Mouse (Mus musculus) heart, embryonic 16.5 days (tissue): ENCODE measurements around the gene Tnfrsf13c. TPM values are rescaled to one million over a fixed set of nuclear protein-coding genes. Genes with fewer than 3 reads are reported as not detected.
A peak's percentile ranks its signal among the peaks of the same experiment; 100 is the strongest.

Experiments
- ATAC-seq: fragments of 200-750 bp; cut with Nextera tagmentation; replicated peaks from 2 replicates; pipeline ENCODE4 v1.8.0; 2017; ENCODE audit warnings: moderate number of reproducible peaks; ENCODE audit not compliant: insufficient read depth, low FRiP score; ENCODE audit errors: extremely low read depth
- H3K27ac ChIP-seq: fragments of 300-500 bp; sonication (generic); 2 replicates; pipeline ENCODE4 v1.5.1; 2014; ENCODE audit warnings: mild to moderate bottlenecking, low read length, control low read depth, moderate library complexity
- H3K27me3 ChIP-seq: fragments of 300-500 bp; sonication (generic); 2 replicates; pipeline ENCODE4 v1.6.1; 2014; ENCODE audit warnings: low read length, mixed read lengths; ENCODE audit not compliant: control insufficient read depth, insufficient read depth
- H3K36me3 ChIP-seq: fragments of 300-500 bp; sonication (generic); 2 replicates; pipeline ENCODE4 v1.6.1; 2014; ENCODE audit not compliant: control insufficient read depth, insufficient read depth
- H3K4me1 ChIP-seq: fragments of 300-500 bp; sonication (generic); 2 replicates; pipeline ENCODE4 v1.6.1; 2014; ENCODE audit warnings: low read length, mixed read lengths; ENCODE audit not compliant: control insufficient read depth, insufficient read depth
- H3K4me2 ChIP-seq: fragments of 300-500 bp; sonication (generic); 2 replicates; pipeline ENCODE4 v1.6.1; 2014; ENCODE audit warnings: low read depth, mild to moderate bottlenecking, control low read depth, low read length
- H3K4me3 ChIP-seq: fragments of 300-500 bp; sonication (generic); 2 replicates; pipeline ENCODE4 v1.5.1; 2014; ENCODE audit warnings: mild to moderate bottlenecking, control low read depth, low read length
- H3K9ac ChIP-seq: fragments of 300-500 bp; sonication (generic); 2 replicates; pipeline ENCODE4 v1.6.1; 2014; ENCODE audit warnings: low read length, control low read depth
- H3K9me3 ChIP-seq: fragments of 300-500 bp; sonication (generic); replicated peaks from 2 replicates; pipeline ENCODE4 v1.6.1; 2016; ENCODE audit warnings: low read length; ENCODE audit not compliant: control insufficient read depth
- WGBS: fragments of 180-500 bp; shearing (Covaris S2); extraction: QIAGEN DNeasy Blood & Tissue Kit; methylation state at CpG from one replicate; pipeline ENCODE4 v1.1.7; 2014; 5-methylcytosine and 5-hydroxymethylcytosine counted together
- polyA plus RNA-seq: library from polyadenylated mRNA; unstranded; fragments of >200 nt; fragmentation: Nextera tagmentation; extraction: Ambion mirVana; gene quantifications from 2 replicates; pipeline ENCODE4 v1.2.1, GENCODE M21; 2015

Tnfrsf13c gene
- polyA plus RNA-seq, 1 experiment from 2014 or later, result 0.18 TPM

- Histone ChIP-seq H3K9me3 (peaks cover 9% of the 10 kb centered on the region), H3K9ac (no peak overlapping the region), H3K27me3 (no peaks in the 10 kb centered on the region), H3K4me3 (no peak overlapping the region), H3K36me3 (peaks cover 42% of the 10 kb centered on the region), H3K27ac (peak overlapping the region; percentile 78; the same call in 1 of the 2 replicates), H3K4me1 (peaks cover 43% of the 10 kb centered on the region), H3K4me2 (peak overlapping the region; percentile 22; the same call in 1 of the 2 replicates)
- ATAC-seq, result no peak
- WGBS, result 83% methylated on average over 14 of the region's 14 CpGs
Measured at GRCm38 (mm10) chr15:82185062-82185783, 38.9 kb downstream of the Tnfrsf13c start.

GRCm38 (mm10) chr15:82184656-82185055 lies 39.5 kb downstream of the Tnfrsf13c start:
- H3K27me3 ChIP-seq, result no peaks in the 10 kb centered on the region
- 80% methylated on average over 10 of the region's 10 CpGs for WGBS
- peaks cover 45% of the 10 kb centered on the region for H3K4me1 ChIP-seq
- H3K9me3 ChIP-seq, result peaks cover 9% of the 10 kb centered on the region
- ATAC-seq, result no peak
- H3K4me3 ChIP-seq, result no peak overlapping the region
- peaks cover 48% of the 10 kb centered on the region for H3K36me3 ChIP-seq
- no peak overlapping the region for H3K9ac ChIP-seq
- no peak overlapping the region for H3K4me2 ChIP-seq
- H3K27ac ChIP-seq, result no peak overlapping the region

DNA sequence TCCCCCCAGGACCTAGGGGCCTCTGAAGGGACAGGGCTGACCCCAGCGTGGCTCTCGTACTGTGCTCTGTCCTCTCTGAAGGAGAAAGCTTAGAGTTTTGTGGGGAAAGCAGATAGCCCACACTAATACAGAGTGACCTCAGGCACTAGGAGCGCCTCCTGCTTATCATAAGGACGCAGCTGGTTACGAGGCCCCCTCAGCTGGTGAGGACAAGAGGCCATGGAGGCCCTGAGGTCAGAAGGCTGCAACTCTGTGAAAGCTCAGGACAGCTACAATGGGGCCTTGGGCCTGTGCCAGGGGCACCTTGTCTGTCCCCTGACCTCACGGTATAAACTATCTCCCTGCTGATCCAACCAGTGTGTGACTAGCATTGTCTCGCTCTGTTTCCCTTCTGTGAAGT lies 40.0 kb downstream of the Tnfrsf13c start:
- WGBS, result 40% methylated on average over 7 of the region's 7 CpGs
- H3K27me3 ChIP-seq, result no peaks in the 10 kb centered on the region
- no peak overlapping the region for H3K9ac ChIP-seq
- H3K4me1 ChIP-seq, result peaks cover 45% of the 10 kb centered on the region
- H3K27ac ChIP-seq, result no peak overlapping the region
- H3K36me3 ChIP-seq, result peaks cover 52% of the 10 kb centered on the region
- H3K4me3 ChIP-seq, result no peak overlapping the region
- peaks cover 9% of the 10 kb centered on the region for H3K9me3 ChIP-seq
- H3K4me2 ChIP-seq, result no peak overlapping the region
- ATAC-seq, result no peak

GRCm38 (mm10) chr15:82183596-82183995 lies 40.6 kb downstream of the Tnfrsf13c start:
- Histone ChIP-seq H3K9me3 (peaks cover 9% of the 10 kb centered on the region), H3K36me3 (peaks cover 58% of the 10 kb centered on the region), H3K4me2 (no peak overlapping the region), H3K27me3 (no peaks in the 10 kb centered on the region), H3K9ac (no peak overlapping the region), H3K4me3 (no peak overlapping the region), H3K4me1 (peaks cover 45% of the 10 kb centered on the region), H3K27ac (no peak overlapping the region)
- ATAC-seq, result no peak
- 73% methylated on average over 10 of the region's 10 CpGs for WGBS

DNA sequence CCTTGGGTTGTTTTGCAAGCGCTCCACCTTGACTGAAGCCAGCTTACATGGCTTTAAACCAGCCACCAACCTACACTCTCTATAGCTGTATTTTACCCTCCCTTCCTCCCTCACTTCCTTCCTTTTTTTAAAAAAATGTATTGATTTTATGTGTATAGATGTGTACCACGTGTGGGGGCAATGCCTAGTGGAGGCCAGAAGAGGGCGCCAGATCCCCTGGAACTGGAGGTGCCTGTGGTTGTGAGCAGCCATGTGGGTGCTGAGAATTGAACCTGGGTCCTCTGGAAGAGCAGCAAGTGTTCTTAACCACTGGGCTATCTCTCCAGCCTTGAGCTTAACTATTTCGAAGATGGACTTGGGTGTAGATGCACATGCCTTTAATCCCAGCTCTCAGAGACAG lies 41.9 kb downstream of the Tnfrsf13c start:
- Histone ChIP-seq H3K4me2 (no peak overlapping the region), H3K4me1 (peaks cover 45% of the 10 kb centered on the region), H3K9me3 (peaks cover 9% of the 10 kb centered on the region), H3K9ac (no peak overlapping the region), H3K4me3 (no peak overlapping the region), H3K27ac (no peak overlapping the region), H3K36me3 (peaks cover 62% of the 10 kb centered on the region), H3K27me3 (no peaks in the 10 kb centered on the region)
- WGBS, result 96% methylated on average over 4 of the region's 4 CpGs
- ATAC-seq, result no peak

- no peak for ATAC-seq
- Histone ChIP-seq H3K4me2 (no peak overlapping the region), H3K9me3 (peaks cover 7% of the 10 kb centered on the region), H3K27ac (peak overlapping the region; percentile 61), H3K27me3 (no peaks in the 10 kb centered on the region), H3K4me1 (peaks cover 36% of the 10 kb centered on the region), H3K9ac (no peak overlapping the region), H3K36me3 (peaks cover 64% of the 10 kb centered on the region), H3K4me3 (no peak overlapping the region)
- 30% methylated on average over 5 of the region's 5 CpGs for WGBS
Measured at GRCm38 (mm10) chr15:82181131-82181530, 43.0 kb downstream of the Tnfrsf13c start.

- Histone ChIP-seq H3K4me1 (peaks cover 15% of the 10 kb centered on the region), H3K27me3 (no peaks in the 10 kb centered on the region), H3K9me3 (peaks cover 7% of the 10 kb centered on the region), H3K9ac (no peak overlapping the region), H3K36me3 (peaks cover 81% of the 10 kb centered on the region), H3K4me3 (no peak overlapping the region), H3K4me2 (no peak overlapping the region), H3K27ac (no peak overlapping the region)
- 89% methylated on average over 7 of the region's 7 CpGs for WGBS
- no peak for ATAC-seq
Measured at GRCm38 (mm10) chr15:82177743-82178290, 46.4 kb downstream of the Tnfrsf13c start.

DNA sequence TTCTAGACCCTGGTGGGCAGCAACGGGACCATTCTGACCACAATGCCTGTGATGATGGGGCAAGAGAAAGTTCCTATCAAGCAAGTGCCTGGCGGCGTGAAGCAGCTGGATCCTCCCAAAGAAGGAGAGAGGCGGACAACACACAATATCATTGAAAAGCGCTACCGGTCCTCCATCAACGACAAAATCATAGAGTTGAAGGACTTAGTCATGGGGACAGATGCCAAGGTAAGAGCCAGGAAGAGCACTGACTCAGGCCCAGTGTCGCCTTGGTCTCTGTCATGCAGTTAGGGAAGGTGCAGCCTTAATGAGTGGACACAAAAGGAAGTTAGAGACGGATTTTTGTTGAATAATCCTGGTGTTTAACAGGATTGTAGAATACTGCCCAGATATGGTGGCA lies 49.1 kb downstream of the Tnfrsf13c start:
- no peak overlapping the region for H3K4me2 ChIP-seq
- no peak overlapping the region for H3K4me3 ChIP-seq
- H3K9me3 ChIP-seq, result no peaks in the 10 kb centered on the region
- H3K4me1 ChIP-seq, result peaks cover 9% of the 10 kb centered on the region
- no peak overlapping the region for H3K27ac ChIP-seq
- H3K36me3 ChIP-seq, result peaks cover 72% of the 10 kb centered on the region
- 91% methylated on average over 9 of the region's 9 CpGs for WGBS
- no peak overlapping the region for H3K9ac ChIP-seq
- no peaks in the 10 kb centered on the region for H3K27me3 ChIP-seq
- no peak for ATAC-seq

GRCm38 (mm10) chr15:82172648-82173047 lies 51.5 kb downstream of the Tnfrsf13c start:
- WGBS, result 55% methylated on average over 8 of the region's 8 CpGs
- H3K9me3 ChIP-seq, result no peaks in the 10 kb centered on the region
- peaks cover 48% of the 10 kb centered on the region for H3K36me3 ChIP-seq

More at GRCm38 (mm10) chr15:82172648-82173047, 51.5 kb downstream of the Tnfrsf13c start:
- peaks cover 27% of the 10 kb centered on the region for H3K4me1 ChIP-seq
- no peaks in the 10 kb centered on the region for H3K27me3 ChIP-seq
- H3K4me3 ChIP-seq, result no peak overlapping the region
- H3K4me2 ChIP-seq, result no peak overlapping the region
- no peak overlapping the region for H3K27ac ChIP-seq
- ATAC-seq, result no peak
- H3K9ac ChIP-seq, result no peak overlapping the region
